Mouse (Mus musculus): ENCODE results near the gene Scn8a.
"Not testable (repeated sequence)": the region's sequence is repeated elsewhere in the genome, so short reads cannot be mapped to it uniquely, and the experiment has no call there.

The Scn8a gene

GRCm38 (mm10) chr15:100869558-100869957 is at the start of gene Scn8a:
Scn8a (plus strand) TSS chr15:100869858.
- DNase-seq (ENCODE audit: low read depth, low spot score), result no peak

GRCm38 (mm10) chr15:100821824-100822223 is 47.8 kb upstream of the Scn8a start:
- no peak for DNase-seq (ENCODE audit: low read depth, low spot score)

DNA sequence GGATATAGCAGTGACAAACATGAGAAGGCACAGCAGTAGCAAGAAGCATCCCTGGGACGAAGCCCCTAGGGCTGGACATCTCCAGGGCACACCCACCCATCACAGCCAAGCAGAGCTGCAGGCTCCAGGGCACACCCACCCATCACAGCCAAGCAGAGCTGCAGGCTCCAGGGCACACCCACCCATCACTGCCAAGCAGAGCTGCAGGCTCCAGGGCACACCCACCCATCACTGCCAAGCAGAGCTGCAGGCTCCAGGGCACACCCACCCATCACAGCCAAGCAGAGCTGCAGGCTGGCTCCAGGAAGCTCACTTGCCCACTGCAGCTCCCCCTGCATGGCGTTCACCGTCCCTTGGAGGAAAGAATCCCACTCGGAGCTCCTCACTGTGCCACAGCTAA is 47.3 kb upstream of the Scn8a start:
- not testable (repeated sequence) for DNase-seq (ENCODE audit: low read depth, low spot score)

DNA sequence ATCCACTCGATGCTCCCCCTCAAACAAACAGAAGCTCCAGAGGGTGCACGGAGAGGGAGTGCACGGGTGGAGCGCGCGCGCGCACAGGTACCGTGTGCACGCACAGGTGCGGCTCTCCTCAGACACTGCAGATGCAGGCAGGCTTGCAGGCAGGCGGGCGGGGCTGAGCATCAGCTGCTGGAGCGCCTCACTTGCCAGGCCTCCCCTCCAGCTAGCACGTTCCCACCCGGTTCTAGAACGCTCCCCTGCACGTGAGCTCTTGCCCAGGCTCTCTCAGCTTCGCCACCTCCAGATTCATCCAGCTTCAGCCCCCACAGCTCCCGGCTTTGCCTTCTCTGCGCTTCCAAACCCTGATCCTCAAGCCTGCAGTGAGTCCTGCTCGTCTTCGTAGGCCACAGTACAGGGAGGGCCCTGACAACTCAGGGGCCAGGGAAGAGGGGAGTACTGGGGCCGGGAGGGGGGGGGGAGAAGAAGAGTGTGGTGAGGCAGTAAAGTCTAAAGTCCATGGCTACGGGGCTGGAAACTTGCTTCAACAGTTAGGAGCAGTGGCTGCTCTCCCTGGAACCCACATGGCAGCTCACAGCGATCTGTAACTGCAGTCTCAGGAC is 44.3 kb upstream of the Scn8a start:
- DNase-seq (ENCODE audit: low read depth, low spot score), result peak; percentile 90

DNA sequence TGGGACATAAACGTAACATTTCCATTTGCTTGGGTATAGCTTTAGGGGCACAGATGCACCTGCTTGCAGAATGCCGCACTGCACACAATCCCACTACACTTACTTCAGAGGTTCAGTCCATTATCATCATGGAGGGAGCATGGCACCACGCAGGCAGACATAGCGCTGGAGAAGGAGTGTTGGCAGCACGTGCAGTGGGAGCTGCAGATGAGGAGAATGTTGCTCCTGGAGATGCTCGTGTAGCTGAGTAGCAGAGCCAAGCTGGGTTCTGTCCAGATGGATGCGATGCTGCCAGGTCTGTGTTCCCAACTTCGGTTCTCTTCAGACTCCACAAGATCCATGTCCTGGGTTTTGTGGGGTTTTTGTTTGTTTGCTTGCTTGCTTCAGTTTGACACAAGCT is 43.6 kb upstream of the Scn8a start:
- DNase-seq (ENCODE audit: low read depth, low spot score), result no peak

DNA sequence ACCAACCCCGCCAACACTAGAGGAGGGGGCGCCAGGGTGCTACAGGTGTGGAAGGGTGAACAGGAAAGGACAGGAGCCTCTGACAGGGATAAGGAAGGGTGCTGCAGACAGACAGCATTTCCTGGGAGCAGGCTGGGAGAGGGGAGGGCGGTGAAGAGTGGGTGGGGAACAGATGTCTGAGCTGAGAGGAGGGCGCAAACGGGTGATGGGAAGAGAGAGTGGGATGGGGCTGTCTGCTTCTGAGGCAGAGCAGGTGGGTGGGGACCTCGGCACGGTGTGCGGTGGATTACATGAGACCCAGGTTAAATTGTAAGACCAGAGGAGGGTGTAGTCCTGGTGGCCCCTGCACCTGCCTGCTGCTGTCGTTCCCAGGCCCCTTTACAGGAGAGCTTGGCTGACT is 39.9 kb upstream of the Scn8a start:
- peak; percentile 85 for DNase-seq (ENCODE audit: low read depth, low spot score)

DNA sequence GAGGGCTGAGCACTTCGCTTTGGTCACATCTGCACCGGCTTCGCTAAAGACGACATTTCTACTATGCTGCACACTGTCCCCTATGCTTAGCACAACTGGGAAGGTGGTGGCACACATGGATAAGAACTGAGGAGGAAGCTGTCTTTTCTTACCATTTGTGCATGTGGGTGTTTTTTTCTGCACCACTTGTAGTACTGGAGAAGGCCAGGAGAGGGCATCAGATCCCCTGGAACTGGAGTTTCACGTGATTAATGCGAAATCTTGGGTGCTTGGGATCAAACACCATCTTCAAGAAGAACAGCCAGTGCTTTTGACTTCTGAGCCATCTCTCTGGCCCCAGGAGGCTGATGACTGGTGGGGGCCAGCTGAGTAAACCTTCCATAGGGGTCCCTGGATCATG is 39.0 kb upstream of the Scn8a start:
- no peak for DNase-seq (ENCODE audit: low read depth, low spot score)

DNA sequence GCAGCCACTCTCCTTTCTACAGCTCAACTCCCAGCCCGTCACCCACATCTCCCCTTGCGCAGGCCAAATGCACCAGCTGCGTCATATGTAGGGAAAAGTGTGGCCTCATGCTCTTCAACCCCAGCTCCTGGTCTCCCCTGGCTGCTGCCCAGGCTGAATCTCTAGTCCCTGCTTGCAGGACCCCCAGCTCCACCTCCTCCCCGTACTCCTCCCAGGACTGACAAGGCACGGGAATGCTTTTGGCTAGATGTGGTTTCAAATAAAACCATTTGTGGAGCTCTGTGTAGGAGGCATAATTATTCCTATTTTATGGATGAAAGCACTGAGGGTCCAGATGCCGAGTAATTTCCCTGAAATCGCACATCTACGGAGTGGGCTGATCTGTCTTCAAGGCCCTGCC is 37.5 kb upstream of the Scn8a start:
- peak; percentile 81 for DNase-seq (ENCODE audit: low read depth, low spot score)

GRCm38 (mm10) chr15:100832784-100833183 is 36.9 kb upstream of the Scn8a start:
- DNase-seq (ENCODE audit: low read depth, low spot score), result peak; percentile 76

GRCm38 (mm10) chr15:100836729-100837128 is 32.9 kb upstream of the Scn8a start:
- DNase-seq (ENCODE audit: low read depth, low spot score), result no peak

- no peak for DNase-seq (ENCODE audit: low read depth, low spot score)
Measured at GRCm38 (mm10) chr15:100838607-100839207, 31.0 kb upstream of the Scn8a start.

- DNase-seq (ENCODE audit: low read depth, low spot score), result no peak
Measured at GRCm38 (mm10) chr15:100844336-100844735, 25.3 kb upstream of the Scn8a start.

DNA sequence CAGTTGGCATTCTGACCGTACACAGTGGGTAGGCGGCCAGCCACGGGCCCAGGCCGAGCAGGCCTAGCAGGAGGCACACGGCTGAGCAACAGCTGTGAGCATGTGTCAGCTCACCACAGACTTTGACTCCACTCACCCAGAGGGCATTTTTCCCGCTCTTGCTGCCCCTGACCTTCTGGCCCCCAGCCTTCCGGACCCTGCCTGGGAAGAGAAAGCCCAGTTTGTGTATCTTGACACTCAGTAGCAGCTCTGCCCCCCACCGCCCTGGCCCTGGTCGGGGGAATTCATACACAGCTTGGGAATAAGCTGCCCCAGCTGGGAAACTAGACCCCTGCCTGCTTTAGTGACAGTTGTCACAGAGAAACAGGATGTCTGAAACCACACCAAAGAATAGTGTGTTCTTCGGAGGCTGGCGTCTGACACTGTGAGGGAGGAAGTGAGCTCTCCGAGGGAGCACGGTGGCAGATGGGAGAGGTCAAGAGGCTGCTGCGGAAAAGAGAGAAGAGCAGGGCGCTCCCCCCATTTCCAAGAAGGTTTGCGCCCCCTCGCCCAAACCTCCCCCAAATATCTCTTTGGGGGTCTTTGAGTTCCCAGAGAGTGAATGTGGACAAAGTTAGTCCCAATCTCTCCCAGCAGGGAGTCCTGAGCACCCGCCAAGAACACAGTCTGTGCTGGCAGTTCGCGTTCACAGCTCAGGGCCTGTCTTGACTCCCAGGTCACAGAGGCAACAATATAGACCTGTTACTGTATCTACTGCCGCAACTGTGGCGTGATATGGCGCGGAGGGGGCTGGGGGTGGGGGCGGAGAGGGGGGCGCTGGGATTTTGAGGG is 24.4 kb upstream of the Scn8a start:
- DNase-seq (ENCODE audit: low read depth, low spot score), result no peak

GRCm38 (mm10) chr15:100847193-100847592 is 22.5 kb upstream of the Scn8a start:
- DNase-seq (ENCODE audit: low read depth, low spot score), result no peak

GRCm38 (mm10) chr15:100857586-100857985 is 12.1 kb upstream of the Scn8a start:
- DNase-seq (ENCODE audit: low read depth, low spot score), result no peak

DNA sequence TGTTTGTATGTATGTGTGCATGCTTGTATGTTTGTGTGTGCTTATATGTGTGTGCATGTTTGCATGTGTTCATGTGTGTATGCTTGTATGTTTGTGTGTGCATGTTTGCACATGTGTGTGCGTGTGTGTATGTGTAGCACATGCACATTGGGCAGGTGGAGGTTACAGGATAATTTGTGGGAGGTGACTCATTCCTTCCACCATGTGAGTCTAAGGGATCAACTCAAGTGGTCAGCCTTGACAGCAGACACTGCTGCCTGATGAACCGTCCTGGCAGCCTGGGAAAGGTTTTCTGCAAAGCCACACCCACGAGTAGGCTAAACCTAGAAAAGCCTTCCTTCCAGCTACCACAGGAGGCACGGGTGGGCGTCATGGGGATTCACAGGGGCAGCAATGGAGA is 8.8 kb upstream of the Scn8a start:
- no peak for DNase-seq (ENCODE audit: low read depth, low spot score)

DNA sequence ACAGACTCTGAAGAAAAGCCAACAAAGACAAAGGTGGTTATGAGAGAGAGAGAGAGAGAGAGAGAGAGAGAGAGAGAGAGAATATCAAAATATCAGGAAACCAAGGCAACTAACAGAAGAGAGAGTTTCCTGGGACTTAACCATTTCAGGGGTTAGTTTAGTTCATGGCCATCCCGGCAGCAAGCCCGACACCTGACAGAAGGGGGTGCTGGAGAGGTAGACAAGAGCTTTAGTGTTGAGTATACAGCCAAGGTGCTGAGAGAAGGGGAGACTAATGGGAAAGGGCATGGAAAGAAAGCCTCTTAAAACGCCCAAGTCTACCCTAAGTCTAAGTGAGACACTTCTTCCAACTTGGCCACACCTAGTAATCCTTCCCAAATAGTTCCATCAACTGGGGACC is 4.1 kb upstream of the Scn8a start:
- DNase-seq (ENCODE audit: low read depth, low spot score), result no peak

DNA sequence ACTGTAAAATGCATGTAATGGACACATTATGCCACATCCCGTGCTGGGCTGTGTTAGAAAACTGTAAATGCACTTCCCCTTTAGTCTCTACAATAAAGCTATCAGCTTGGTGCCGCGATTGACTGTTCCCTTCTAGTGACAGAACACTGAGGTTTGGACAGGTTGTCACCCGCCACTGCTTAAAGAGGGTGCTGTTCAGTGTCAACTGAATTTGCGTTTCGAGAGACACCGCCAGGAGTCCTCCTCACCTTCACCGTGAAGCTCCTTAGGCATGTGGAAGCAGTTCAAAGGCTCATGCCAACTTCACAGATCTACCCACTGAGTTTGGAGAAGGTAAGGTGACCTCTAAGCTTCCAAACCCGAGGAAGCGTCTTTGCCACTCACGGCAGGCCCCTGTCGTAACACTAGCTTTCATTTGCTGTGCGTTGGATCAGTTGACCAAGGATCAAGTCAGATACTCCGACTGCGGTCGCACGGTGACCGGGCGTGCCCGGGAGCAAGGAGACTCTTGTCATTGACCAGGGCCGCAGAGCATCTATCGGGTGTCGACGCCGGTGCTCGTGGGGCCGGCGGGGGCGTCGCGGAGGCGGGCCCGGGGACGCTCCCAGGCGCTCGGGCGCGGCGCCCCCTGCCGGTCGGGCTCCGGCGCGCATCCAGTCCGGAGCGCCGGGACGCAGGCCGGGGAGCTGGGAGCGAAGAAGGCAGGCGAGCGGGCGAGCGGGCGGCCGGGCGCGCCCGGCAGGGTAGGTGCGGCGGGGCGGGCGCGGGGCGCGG is 530 bp downstream of the Scn8a start:
- no peak for DNase-seq (ENCODE audit: low read depth, low spot score)

DNA sequence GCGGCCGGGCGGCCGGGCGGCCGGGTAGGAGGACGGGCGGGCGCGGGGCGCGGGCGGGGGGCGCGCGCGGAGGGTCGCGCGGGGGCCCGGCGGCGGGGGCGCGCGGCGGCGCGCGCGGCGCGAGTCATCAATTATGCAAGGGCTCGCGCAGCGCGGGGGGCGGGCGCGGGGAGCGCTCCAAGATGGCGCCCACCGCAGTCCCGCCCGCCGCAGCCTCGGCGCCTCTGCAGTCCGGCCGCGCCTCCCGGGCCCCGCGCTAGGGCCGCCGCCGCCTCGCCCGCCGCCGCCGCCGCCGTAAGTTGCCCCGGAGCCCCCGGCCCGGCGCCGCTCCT is 1.1 kb downstream of the Scn8a start:
- no peak for DNase-seq (ENCODE audit: low read depth, low spot score)

GRCm38 (mm10) chr15:100871107-100872011 is 1.7 kb downstream of the Scn8a start:
- DNase-seq (ENCODE audit: low read depth, low spot score), result no peak

GRCm38 (mm10) chr15:100873155-100873554 is 3.5 kb downstream of the Scn8a start:
- DNase-seq (ENCODE audit: low read depth, low spot score), result no peak
